Mouse (Mus musculus) heart, postnatal 36 days (tissue): ENCODE measurements around the gene Casp9. TPM values are rescaled to one million over a fixed set of nuclear protein-coding genes. Genes with fewer than 3 reads are reported as not detected.

ENCODE experiments used
- DNase-seq, 2 experiments: peaks; one replicate each; pipeline ENCODE4 v3.0.0; 2021 to 2022
- intact Hi-C: fragments of 180-260 bp; cut with DNase I; formaldehyde crosslinking; loops from one replicate; pipeline ENCODE4 v1.15.1; 2025
- total RNA-seq, 2 experiments: library from RNA; stranded (reverse); gene quantifications; 2 replicates each; pipeline ENCODE4 v1.2.3; 2021

Gene Casp9
- total RNA-seq, 2 experiments from 2014 or later: 9.1 to 9.6 TPM

DNA sequence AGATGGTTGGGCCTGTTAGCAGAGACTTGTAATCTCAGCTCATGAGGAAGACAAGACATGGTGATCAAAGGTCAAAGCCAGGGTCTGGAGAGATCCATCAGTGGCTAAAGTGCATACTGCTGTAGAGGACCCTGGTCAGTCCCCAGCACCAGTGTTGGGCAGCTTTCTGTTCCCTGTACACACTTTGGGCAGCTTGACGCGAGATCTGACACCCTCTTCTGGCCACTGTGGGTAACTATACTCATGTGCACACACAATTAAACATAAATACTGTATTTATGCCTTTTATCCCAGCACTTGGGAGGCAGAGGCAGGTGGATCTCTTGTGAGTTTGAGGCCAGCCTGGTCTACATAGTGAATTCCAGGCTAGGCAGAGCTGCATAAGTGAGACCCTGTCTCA is 17.6 kb downstream of the Casp9 start:
- no peak for DNase-seq
- intact Hi-C loops: loop anchor here (2.0 kb wide), 1 partner anchor 44 kb away; no protein-coding TSS in a partner anchor

DNA sequence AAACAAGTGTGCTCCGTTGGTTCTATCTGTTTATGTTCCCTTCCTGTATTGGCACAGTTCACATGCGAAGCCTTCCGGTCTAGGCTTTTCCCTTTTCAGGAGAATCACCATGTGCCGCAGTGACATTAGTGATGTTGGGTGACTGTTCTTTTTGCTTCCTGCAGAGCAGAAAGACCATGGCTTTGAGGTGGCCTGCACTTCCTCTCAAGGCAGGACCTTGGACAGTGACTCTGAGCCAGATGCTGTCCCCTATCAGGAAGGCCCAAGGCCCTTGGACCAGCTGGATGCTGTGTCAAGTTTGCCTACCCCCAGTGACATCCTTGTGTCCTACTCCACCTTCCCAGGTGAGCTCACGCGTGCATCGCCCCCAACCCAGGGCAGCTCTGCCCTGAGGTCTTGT is 18.0 kb downstream of the Casp9 start:
- intact Hi-C loops: loop anchor here (2.0 kb wide), 1 partner anchor 43 kb away; no protein-coding TSS in a partner anchor
- DNase-seq: no peak

DNA sequence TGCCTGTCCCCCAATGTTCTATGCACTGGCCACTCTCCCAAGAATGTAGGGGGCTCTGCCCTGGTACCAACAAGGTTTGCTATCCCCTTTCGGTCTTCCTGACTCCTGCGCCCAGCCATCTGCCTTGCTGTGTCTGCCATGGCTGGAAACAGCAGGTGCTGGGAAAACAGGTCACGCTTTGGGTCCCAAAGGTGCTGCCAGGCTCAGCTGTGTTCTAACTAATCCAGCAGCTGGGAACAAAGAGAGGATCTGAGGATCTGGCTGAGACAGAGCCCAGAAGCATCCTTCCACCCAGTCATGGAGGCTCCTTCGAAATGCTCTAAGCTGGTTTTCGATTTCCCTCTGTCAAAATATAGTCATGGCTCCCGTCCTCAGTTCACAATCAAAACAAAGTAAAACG is 22.9 kb downstream of the Casp9 start:
- no peak for DNase-seq
- intact Hi-C loops: no loop called here

DNA sequence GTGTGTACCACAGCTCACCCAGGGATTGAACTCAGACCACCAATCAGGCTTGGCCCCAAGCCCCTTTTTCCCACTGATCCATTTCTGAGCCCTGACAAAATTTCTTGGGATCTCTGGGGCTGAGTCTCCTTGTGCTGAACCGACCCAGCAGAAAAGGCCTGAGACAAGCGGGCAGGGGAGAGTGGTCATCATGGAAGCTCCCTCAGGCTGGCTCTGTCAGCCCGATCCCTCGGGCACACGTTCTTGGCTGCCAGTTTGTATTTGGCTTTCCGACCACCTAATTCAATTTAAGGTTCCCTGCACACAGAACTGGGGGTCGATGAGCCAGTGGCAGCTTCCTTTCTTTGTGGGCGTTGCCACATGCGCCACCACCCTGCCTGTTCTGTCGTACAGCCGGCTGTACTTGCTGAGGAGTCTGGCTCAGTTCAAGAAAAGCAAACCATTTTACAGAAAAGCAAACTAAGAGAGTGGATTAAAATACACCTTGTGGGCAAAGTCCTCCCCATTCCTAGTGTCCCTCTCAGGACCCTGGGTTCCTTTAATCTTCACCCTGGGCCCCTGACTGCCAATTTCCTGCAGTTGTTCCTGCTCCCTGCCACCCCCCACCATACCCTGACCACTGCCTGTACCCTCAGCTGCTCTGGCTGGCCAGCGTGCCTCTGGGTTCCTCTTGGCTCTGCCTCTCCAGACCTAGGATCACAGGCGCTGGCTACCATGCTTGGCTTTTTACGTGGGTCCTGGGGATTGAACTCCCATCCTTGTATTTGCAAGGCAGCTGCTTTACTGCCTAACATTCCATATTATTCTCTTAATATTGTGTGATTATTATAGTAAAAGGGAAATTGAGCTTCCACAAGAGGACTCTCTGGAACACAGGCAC is 23.6 kb downstream of the Casp9 start:
- no peak for DNase-seq
- intact Hi-C loops: no loop called here

DNA sequence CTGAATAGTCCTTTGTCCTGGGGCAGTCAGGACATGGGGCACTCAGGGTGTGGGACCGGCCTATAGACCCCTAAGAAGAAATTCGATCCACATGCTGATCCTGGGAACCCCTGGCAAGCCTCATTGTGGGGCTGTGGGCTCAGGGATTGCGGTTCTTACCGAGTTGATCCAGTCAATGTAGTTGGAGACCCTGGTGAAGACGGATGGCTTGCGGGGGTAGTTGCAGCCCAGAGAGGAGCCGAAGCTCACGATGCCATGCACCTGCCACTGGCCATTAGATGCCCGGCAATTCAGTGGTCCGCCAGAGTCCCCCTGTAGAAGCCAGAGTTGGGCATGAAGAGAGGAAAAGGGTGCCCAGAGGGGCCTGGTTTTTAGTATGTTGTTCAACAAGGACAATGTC is 24.3 kb downstream of the Casp9 start:
- intact Hi-C loops: no loop called here
- no peak for DNase-seq

DNA sequence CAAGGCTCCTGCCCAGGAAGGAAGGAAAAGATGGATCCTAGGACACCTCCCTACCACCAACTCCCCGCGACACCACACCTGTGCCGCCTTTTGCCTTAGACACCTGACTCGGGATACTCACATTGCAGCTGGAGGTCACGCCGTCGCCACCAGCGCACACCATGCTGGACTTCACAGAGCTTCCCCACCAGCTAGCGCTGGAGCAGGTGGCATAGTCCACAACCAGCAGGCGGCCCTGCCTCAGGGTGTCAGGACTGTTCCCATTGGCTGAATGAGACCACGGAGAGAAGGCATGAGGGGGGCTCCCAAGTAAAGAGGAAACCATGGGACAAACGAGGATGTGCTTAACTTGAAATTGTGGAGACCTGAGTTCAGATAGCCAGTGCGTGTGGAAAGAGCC is 25.4 kb downstream of the Casp9 start:
- intact Hi-C loops: no loop called here
- no peak for DNase-seq

DNA sequence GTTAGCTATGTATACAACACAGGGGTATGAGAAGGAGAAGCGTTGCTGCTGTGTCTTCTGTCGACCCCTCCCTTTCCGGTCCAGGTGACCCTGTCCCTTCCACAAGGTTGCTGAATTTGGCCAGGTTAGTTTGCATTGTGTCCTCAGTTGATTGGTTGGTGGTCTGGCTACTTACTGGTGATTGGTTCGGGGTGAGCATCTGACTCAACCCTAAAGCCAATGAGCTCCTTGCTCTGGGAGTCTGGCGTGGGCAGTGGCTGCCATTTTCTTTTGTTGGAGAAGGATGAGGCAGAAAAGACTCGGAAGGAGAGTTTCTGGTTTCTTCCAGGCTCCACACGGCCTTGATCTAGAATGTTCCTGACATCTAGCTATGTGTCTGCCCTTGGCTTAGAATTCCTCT is 25.9 kb downstream of the Casp9 start:
- intact Hi-C loops: no loop called here
- DNase-seq: no peak

DNA sequence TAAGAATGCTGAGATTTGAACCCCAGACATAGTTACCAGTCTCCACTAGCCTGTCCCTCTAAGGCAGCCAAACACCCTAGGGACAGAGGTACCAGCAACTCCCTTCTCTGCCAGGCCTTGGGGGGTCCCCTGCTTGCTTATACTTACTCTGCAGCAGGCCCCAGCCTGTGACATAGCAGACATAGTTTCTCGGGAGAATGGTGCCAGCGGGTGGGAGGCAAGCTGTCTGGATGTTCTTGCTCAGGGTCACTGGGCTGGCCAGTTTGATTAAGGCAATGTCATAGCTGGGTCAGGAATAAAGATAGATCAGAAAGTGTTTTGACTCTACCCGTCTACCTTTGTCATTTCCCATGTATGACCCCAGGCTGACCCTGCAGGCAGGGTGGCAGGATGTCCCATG is 27.8 kb downstream of the Casp9 start:
- intact Hi-C loops: no loop called here
- no peak for DNase-seq

DNA sequence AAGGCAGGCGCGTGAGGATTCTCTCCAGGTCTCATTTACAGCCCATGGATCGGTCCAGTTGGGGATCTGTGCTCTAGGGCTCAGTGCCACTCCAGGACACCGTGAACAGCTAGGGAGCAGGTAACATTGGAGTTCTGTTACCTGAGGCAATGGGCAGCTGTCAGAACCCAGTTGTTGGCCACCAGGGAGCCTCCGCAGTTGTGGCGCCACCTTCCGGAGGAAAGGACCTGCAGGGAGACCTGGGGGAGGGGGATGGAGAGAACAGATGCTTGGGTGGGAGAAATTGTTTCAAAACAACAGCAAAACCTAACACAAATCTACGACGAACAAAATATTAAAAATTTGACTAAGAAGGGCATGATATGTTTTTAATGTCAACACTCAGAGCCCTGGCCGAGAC is 28.7 kb downstream of the Casp9 start:
- intact Hi-C loops: no loop called here
- peak in 1 of 2 experiments; percentile 38 for DNase-seq

DNA sequence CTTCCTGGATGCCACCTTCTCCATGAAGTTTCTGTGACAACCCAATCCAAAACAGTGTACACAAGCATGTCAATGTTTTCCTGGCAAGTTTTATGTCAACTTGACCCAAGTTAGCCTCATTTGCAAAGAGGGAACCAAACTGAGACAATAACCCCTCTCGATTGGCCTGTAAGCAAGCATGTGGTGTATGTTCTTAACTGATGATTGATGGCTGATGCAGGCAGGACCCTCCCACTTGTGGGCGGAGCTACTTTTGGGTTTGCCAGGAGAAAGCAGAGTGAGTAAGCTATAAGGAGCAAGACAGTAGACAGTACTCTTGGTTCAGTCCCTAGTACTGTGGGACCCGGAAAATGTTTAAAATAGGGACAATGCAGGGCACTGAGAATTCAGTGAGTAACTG is 29.6 kb downstream of the Casp9 start:
- intact Hi-C loops: no loop called here
- DNase-seq: no peak

DNA sequence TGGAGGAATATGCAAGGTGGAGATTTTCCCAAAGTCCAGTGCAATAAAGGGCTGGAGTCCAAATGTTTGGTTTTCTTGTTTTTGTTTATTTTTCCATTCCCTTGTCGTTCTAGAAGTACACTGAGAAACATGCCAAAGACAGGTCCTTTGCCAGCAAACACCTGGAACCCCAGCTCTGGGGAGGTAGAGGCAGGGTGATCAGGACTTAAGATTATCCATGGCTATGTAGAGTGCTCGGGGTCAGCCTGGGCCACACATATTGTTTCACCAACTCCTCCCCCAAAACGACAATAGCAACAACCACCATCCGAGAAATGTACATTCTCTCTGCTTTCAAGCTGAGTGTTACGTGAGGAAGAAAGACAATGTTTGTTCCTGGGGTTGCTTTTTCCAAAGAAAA is 32.6 kb downstream of the Casp9 start, which contains the start of gene Cela2a:
Gene Cela2a (minus strand): TSS at position 101 of the 400 bp plus-strand sequence.
- no peak for DNase-seq
- intact Hi-C loops: no loop called here

DNA sequence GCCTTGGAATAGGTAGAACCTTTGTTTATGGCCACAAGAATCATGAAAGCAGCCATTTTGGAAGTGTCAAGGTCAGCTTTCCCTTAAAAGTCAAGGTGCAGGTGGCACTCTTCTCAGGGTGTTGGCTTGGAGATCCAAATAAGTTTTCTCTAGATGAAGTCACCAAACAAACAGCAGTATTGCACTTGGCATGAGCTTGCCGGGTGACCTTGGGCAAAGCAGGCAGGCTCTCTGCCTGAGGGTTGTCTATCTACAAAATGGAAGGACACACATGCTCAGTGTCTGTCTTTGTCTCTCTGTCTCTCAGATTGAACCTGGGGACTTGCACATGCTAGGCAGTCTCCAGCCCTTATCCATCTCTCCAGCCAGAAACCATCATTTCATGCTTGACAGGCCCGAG is 34.0 kb downstream of the Casp9 start:
- no peak for DNase-seq
- intact Hi-C loops: no loop called here

DNA sequence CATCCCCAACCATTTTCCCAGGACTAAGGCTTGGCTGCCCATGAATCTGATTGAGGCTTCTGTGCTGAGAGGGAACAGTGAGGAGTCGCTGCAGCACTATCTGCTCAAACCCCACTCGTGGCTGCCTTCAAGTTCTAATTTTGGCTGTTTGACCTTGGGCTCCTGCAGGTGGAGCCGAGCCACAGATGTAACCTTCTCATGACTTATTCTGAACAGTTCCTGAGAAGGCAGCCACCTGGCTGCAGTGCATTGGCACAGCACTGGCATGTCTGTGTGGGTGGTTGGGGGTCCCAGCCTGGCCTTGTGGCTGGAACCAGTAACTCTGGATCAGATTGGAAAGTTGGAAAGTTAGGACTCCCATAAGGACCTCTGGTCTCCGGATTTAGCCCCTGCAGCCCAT is 34.8 kb downstream of the Casp9 start:
- intact Hi-C loops: no loop called here
- no peak for DNase-seq

DNA sequence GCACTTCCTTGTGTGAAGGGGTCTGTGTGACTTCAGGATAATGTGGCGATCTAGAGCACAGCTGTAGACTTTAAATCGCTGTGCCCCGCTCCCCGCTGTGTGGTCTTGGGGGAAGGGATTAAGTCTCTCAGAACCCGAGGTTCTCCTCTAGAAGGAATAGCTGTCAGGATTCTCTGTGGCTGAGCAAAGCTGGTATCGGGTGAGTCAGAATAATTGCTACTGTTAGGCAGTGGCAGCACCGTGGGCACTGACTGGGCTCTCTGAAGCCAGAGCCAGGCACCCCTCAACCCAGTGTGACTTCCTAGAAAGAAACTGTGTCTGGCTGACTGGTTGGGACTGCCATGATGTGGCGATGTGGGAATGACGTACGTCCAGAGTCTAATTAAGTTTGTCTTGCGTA is 37.0 kb downstream of the Casp9 start:
- no peak for DNase-seq
- intact Hi-C loops: no loop called here

DNA sequence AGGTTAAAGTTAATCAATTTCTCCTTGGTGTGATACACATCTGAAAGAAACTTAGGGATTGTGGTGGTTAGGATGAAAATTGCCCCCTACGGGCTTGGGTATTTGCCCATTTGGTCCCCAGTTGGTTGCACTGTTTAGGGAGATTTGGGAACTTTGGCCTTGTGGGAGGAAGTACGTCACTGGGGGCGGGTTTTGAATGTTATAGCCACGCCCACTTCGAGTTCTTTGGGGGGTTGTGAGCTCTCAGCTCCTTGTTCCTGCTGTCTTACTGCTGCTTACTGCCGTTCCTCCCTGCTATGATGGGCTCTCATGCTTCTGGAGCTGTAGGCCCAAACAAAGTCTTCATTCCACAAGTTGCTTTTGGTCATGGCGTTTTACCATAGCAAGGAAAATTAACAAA is 37.9 kb downstream of the Casp9 start:
- no peak for DNase-seq
- intact Hi-C loops: no loop called here

DNA sequence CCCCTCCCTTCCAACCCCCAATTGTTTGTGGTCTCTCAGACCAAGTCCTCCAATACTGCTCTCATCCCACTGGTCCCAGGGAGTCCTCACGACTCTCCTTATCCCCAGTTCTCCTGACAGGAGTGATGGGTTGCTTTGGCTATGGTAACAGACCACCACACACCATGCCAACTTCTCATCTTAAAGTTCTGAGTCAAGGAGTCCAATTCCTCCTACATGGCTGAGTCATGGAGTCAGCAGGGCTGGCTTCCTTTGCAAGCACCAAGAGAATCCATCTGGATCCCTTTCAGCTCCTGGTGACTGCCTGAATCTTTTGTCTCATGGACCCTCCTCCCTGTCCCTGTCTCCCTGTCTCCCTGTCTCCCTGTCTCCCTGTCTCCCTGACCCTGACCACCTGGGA is 40.5 kb downstream of the Casp9 start:
- DNase-seq: no peak
- intact Hi-C loops: no loop called here

DNA sequence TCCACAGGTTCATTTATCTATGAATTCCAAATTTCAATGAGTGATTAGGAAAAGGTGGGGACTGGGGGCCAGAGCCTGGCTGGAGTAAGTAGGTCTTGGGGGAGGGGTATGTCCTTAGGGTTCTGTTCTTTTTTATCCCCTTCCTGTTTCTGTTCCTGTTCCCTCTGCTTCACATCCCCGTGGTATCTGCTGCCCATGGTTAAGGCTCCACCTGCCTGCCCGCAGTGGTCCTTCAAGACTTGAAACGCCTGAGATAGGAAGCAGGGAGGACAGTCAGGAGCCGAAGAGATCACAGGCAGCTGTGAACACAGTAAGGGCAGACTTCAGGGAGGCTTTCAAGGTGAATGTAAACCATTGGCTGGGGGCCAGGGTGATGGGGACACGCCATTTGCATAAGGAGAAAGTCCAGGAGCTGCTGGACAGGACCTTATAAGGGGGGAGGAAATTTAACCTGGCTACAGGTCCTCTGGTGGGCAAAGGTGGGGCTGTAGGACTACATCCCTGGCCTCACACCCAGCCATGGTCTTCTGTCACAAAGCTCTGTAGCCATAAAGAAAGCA is 41.2 kb downstream of the Casp9 start:
- intact Hi-C loops: no loop called here
- no peak for DNase-seq

DNA sequence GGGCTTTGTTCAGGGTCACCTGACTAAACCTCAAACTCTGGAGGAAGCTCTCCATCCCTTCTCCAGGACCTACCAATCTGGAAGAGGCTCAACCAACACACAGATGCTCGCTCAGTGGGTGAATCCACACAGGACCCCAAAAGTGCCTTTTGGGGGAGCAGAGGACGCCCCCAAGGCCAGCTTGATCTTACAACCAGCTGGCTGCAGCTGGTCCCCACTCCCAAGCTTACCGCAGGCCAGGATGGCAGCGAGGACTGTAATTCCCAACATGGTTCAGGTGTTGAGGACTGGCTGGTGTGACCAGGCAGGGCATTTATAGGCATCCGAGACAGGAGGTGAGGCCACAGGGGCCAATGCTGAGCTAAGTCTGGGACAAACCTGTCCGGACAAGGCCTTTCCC is 52.6 kb downstream of the Casp9 start, which contains the start of gene Ctrc:
Gene Ctrc (minus strand): TSS at position 361 of the 400 bp plus-strand sequence.
- intact Hi-C loops: no loop called here
- no peak for DNase-seq

DNA sequence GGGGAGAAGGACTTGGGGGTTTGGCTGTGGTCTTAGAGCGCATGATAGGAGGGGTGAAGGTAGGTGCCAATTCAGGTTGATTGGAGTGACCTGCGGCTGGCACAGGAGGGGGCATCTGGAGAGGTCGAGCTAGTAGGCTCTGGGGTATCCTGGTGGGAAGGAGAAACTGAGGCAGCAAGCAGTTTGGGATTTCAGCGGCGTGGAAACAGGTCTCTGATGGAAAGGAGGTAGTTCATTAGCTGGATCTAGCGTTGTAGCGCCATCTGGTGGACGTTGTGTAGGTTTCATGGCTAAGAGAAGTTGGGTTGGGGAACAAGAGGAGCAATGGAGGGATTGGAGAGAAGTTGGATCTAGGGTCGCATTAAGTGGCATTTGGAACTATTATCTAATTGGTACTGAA is 60.0 kb downstream of the Casp9 start:
- DNase-seq: peak; percentile 63 to 69
- intact Hi-C loops: loop anchor here (2.0 kb wide), 1 partner anchor 235 kb away; the partner anchor contains the start of gene Tmem82

DNA sequence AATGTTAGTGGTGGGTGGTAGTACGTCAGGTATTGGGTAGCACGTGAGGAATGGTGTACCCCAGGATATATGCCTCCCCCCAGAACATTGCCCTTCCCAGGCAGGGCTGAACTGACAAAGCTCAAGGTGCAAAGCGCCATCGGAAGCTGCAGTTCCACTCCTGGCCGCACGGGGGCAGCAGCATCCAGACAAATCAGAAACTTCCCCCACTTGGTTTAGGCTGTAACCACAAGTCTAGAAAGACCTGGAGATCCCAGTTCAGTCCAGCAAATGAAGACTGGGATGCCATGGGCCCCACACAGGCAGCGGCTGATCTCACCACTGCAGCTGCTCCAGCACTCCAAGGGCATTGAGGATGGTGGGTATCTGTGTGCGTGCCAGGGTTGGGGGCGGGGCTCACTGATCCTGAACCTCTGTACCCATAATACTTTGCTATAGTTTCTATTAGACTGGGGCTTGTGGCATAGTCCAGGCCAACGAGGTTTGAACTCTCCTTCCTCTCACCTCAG is 64.1 kb downstream of the Casp9 start:
- intact Hi-C loops: loop anchor here (1.0 to 5.0 kb wide), 3 partner anchors 55 to 455 kb away; no protein-coding TSS in a partner anchor
- peak; percentile 86 to 88 for DNase-seq

DNA sequence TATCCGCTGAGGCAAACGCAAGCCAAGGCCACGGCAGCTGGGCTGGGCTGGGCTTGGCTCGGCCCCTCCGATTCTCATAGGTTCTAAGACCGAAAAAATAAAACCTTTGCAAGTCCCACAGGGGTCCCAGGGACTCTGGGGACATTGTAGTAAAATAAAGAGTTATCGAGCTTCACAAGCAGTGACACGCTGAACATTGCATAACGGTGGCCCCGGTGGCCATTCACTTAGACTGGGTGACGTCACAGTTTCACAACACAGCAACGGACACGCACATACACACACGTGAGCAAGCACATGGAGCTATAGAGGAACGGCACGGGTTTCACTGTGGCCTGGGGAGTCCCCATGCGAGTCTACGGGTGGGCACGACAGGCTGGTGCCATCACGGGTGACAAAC is 65.1 kb downstream of the Casp9 start:
- intact Hi-C loops: loop anchor here (5.0 kb wide), 2 partner anchors 54 to 456 kb away; no protein-coding TSS in a partner anchor
- no peak for DNase-seq

DNA sequence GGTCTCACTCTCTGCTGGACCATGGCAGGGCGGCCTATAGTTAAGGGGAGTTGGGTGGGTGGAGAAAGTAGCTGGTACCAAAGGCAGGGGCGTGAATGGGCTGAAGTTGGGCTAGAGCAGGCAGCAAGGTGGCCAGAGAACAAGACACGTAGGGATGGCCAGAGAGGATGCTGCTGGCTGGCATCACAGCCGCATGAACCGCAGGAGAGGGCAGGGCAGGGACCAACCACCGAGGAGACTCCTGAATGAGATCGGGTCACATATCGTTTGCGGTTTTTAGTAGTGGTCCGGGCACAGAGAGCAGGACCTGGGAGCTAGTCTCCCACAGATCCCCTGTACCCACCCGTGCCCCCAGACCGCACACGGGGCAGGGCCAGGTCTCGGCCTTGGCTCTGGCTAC is 65.9 kb downstream of the Casp9 start:
- DNase-seq: no peak
- intact Hi-C loops: loop anchor here (5.0 kb wide), 2 partner anchors 53 to 457 kb away; no protein-coding TSS in a partner anchor
